Mouse (Mus musculus) CH12.LX (cell line): ENCODE data around the gene Polr2l. TPM values are rescaled to one million over a fixed set of nuclear protein-coding genes. Genes with fewer than 3 reads are reported as not detected.

ENCODE experiments used
- DNase-seq: peaks from one replicate; pipeline ENCODE4 v3.0.0-alpha.2; 2013; ENCODE audit errors: extremely low read depth
- H3K27ac ChIP-seq: 2 replicates; pipeline ENCODE4 v1.5.1; 2012; ENCODE audit warnings: low read depth, mild to moderate bottlenecking, control low read depth, moderate library complexity; ENCODE audit not compliant: insufficient read depth
- H3K27me3 ChIP-seq: replicated peaks from 2 replicates; pipeline ENCODE3; 2012; ENCODE audit warnings: inconsistent platforms
- H3K36me3 ChIP-seq, 2 experiments: replicated peaks in 1 of 2; 2 replicates each; pipeline versions ENCODE3 to v1.6.1; 2012; ENCODE audit warnings: inconsistent platforms in 1 of 2, low read length in 1 of 2, mild to moderate bottlenecking in 1 of 2, mixed read lengths in 1 of 2, moderate library complexity in 1 of 2; ENCODE audit not compliant: control insufficient read depth in 1 of 2, insufficient read depth in 1 of 2
- H3K4me1 ChIP-seq, 2 experiments: 2 replicates each; pipeline ENCODE4 v1.6.1; 2012; ENCODE audit warnings: inconsistent platforms in 1 of 2, moderate library complexity in 1 of 2; ENCODE audit not compliant: insufficient read depth in 2 of 2, control insufficient read depth in 1 of 2
- H3K4me2 ChIP-seq: 2 replicates; pipeline ENCODE4 v1.6.1; 2012; ENCODE audit warnings: low read depth, mild to moderate bottlenecking, control low read depth; ENCODE audit not compliant: poor library complexity, insufficient read depth, severe bottlenecking
- H3K4me3 ChIP-seq, 3 experiments: fragments of 150-350 bp in 1 of 3; sonication (generic) in 1 of 3; replicated peaks in 1 of 3; 2 replicates each; pipeline versions ENCODE3 to v1.5.1; 2011 to 2012; ENCODE audit warnings: low read depth in 2 of 3, low read length in 2 of 3, mild to moderate bottlenecking in 2 of 3, moderate library complexity in 2 of 3, control low read depth in 1 of 3, improper control_type of control experiment in 1 of 3, inconsistent platforms in 1 of 3, mixed read lengths in 1 of 3; ENCODE audit not compliant: poor library complexity in 1 of 3
- H3K79me2 ChIP-seq: replicated peaks from 2 replicates; pipeline ENCODE4 v1.6.1; 2012; ENCODE audit warnings: mild to moderate bottlenecking, moderate library complexity; ENCODE audit not compliant: control insufficient read depth, poor library complexity, insufficient read depth, severe bottlenecking; ENCODE audit errors: extremely low read depth
- H3K9ac ChIP-seq: 2 replicates; pipeline ENCODE4 v1.6.1; 2012; ENCODE audit warnings: low read depth, mild to moderate bottlenecking, control low read depth, moderate library complexity; ENCODE audit not compliant: insufficient read depth
- H3K9me3 ChIP-seq: replicated peaks from 2 replicates; pipeline ENCODE3; 2012; ENCODE audit warnings: low read length, inconsistent platforms, mixed read lengths
- ELF1 ChIP-seq: IDR thresholded peaks from 2 replicates; pipeline ENCODE4 v1.6.1; 2014; ENCODE audit warnings: low read depth, mild to moderate bottlenecking, inconsistent platforms, low read length, improper control_type of control experiment
- EP300 ChIP-seq: IDR thresholded peaks from 2 replicates; pipeline ENCODE4 v1.6.1; 2011; ENCODE audit warnings: low read length, improper control_type of control experiment
- GABPA ChIP-seq: IDR thresholded peaks from 2 replicates; pipeline ENCODE4 v1.6.1; 2012; ENCODE audit warnings: low read depth, low read length, improper control_type of control experiment, inconsistent platforms; ENCODE audit not compliant: insufficient replicate concordance
- HCFC1 ChIP-seq: IDR thresholded peaks from 2 replicates; pipeline ENCODE4 v1.6.1; 2012; ENCODE audit warnings: low read depth, mild to moderate bottlenecking, inconsistent platforms, low read length, improper control_type of control experiment
- IRF4 ChIP-seq: IDR thresholded peaks from 2 replicates; pipeline ENCODE4 v1.6.1; 2014; ENCODE audit warnings: low read depth, mild to moderate bottlenecking, inconsistent platforms, low read length, improper control_type of control experiment
- JUND ChIP-seq: conservative IDR thresholded peaks from 2 replicates; pipeline ENCODE4 v1.6.1; 2011; ENCODE audit warnings: low read depth, low read length, improper control_type of control experiment
- KAT2A ChIP-seq: IDR thresholded peaks from 2 replicates; pipeline ENCODE4 v1.6.1; 2012; ENCODE audit warnings: low read length, improper control_type of control experiment, inconsistent platforms; ENCODE audit not compliant: insufficient replicate concordance
- MAFK ChIP-seq: IDR thresholded peaks from 2 replicates; pipeline ENCODE4 v1.6.1; 2011; ENCODE audit warnings: low read length, improper control_type of control experiment; ENCODE audit not compliant: insufficient replicate concordance
- MAX ChIP-seq: IDR thresholded peaks from 2 replicates; pipeline ENCODE4 v1.6.1; 2011; ENCODE audit warnings: low read length, improper control_type of control experiment
- MAZ ChIP-seq: IDR thresholded peaks from 2 replicates; pipeline ENCODE4 v1.6.1; 2012; ENCODE audit warnings: low read depth, mild to moderate bottlenecking, inconsistent platforms, low read length, improper control_type of control experiment, moderate library complexity
- MXI1 ChIP-seq: IDR thresholded peaks from 2 replicates; pipeline ENCODE4 v1.6.1; 2011; ENCODE audit warnings: mild to moderate bottlenecking, low read depth, low read length, improper control_type of control experiment
- MYC ChIP-seq: IDR thresholded peaks from 2 replicates; pipeline ENCODE4 v1.6.1; 2011; ENCODE audit warnings: low read depth, mild to moderate bottlenecking, improper control_type of control experiment, low read length
- NELFE ChIP-seq: IDR thresholded peaks from 2 replicates; pipeline ENCODE4 v1.6.1; 2011; ENCODE audit warnings: low read depth, low read length, improper control_type of control experiment
- NRF1 ChIP-seq: IDR thresholded peaks from 2 replicates; pipeline ENCODE4 v1.6.1; 2014; ENCODE audit warnings: low read depth, mild to moderate bottlenecking, inconsistent platforms, low read length, improper control_type of control experiment, moderate library complexity
- PAX5 ChIP-seq: IDR thresholded peaks from 2 replicates; pipeline ENCODE4 v1.6.1; 2012; ENCODE audit warnings: low read length, inconsistent platforms, mixed read lengths
- POLR2AphosphoS2 ChIP-seq: IDR thresholded peaks from 2 replicates; pipeline ENCODE4 v1.6.1; 2011; ENCODE audit warnings: low read depth, low read length, improper control_type of control experiment
- SIN3A ChIP-seq: IDR thresholded peaks from 2 replicates; pipeline ENCODE4 v1.6.1; 2012; ENCODE audit warnings: low read length, improper control_type of control experiment, inconsistent platforms
- SMC3 ChIP-seq: IDR thresholded peaks from 2 replicates; pipeline ENCODE4 v1.6.1; 2011; ENCODE audit warnings: low read depth, low read length, improper control_type of control experiment
- TBP ChIP-seq: conservative IDR thresholded peaks from 2 replicates; pipeline ENCODE4 v1.6.1; 2011; ENCODE audit warnings: low read depth, low read length, improper control_type of control experiment
- UBTF ChIP-seq: IDR thresholded peaks from 2 replicates; pipeline ENCODE4 v1.6.1; 2012; ENCODE audit warnings: low read depth, mild to moderate bottlenecking, inconsistent platforms, low read length, improper control_type of control experiment, moderate library complexity
- USF1 ChIP-seq: IDR thresholded peaks from 2 replicates; pipeline ENCODE4 v1.6.1; 2014; ENCODE audit warnings: low read depth, mild to moderate bottlenecking, inconsistent platforms, low read length, improper control_type of control experiment
- USF2 ChIP-seq: conservative IDR thresholded peaks from 2 replicates; pipeline ENCODE4 v1.6.1; 2011; ENCODE audit warnings: low read depth, low read length, improper control_type of control experiment
- ZC3H11A ChIP-seq: IDR thresholded peaks from 2 replicates; pipeline ENCODE4 v1.6.1; 2012; ENCODE audit warnings: low read depth, mild to moderate bottlenecking, inconsistent platforms, low read length, improper control_type of control experiment
- ZMIZ1 ChIP-seq: IDR thresholded peaks from 2 replicates; pipeline ENCODE4 v1.6.1; 2012; ENCODE audit warnings: low read depth, mild to moderate bottlenecking, inconsistent platforms, low read length, improper control_type of control experiment
- ZNF384 ChIP-seq: IDR thresholded peaks from 2 replicates; pipeline ENCODE4 v1.6.1; 2012; ENCODE audit warnings: low read depth, low read length, improper control_type of control experiment, inconsistent platforms
- dilution Hi-C: fragments of 300-500 bp; cut with MboI; formaldehyde crosslinking; loops from 2 replicates; pipeline ENCODE4 v1.14.3; 2020; ENCODE audit warnings: low sequenced_read_pairs; ENCODE audit not compliant: extremely low pct_unique_long_range_greater_than_20kb, extremely low pct_ligation_motif_present
- in situ Hi-C: fragments of 300-500 bp; cut with MboI; formaldehyde crosslinking; loops from 3 replicates; pipeline ENCODE4 v1.14.3; 2019; ENCODE audit warnings: low sequenced_read_pairs, low pct_ligation_motif_present, low pct_unique_long_range_greater_than_20kb, mixed read lengths
- polyA plus RNA-seq: library from polyadenylated mRNA; unstranded; fragments of >175 nt; gene quantifications from 2 replicates; pipeline ENCODE4 v1.2.1, GENCODE M21; 2012; ENCODE audit warnings: low read depth; ENCODE audit not compliant: insufficient read length
- total RNA-seq, 2 experiments: library from RNA; depleted of rRNA; stranded (reverse); fragments of 300-350 nt in 1 of 2; fragments of >200 nt in 1 of 2; gene quantifications; 2 replicates each; pipeline ENCODE4 v1.2.3; 2012 to 2014

Polr2l gene
- total and polyA plus RNA-seq, 3 experiments = 35.7 to 82.3 (median 64.8) TPM

- H3K4me2 ChIP-seq = peak overlapping the region; percentile 44
- peaks cover 19 to 28% of the 10 kb centered on the region in 2 experiments for H3K36me3 ChIP-seq
- no peaks in the 10 kb centered on the region for H3K79me2 ChIP-seq
- DNase-seq = no peak
- H3K9ac ChIP-seq = peak overlapping the region; percentile 66; the same call in 1 of the 2 replicates
- peaks cover 26 to 51% of the 10 kb centered on the region in 2 experiments for H3K4me1 ChIP-seq
- peak overlapping the region; percentile 29; the same call in 1 of the 2 replicates for H3K27ac ChIP-seq
- H3K4me3 ChIP-seq = peak overlapping the region; percentile 67 to 84 (median 79)
- in situ Hi-C loops (no loop called here), dilution Hi-C loops (no loop called here)
- no peaks in the 10 kb centered on the region for H3K27me3 ChIP-seq
- no peaks in the 10 kb centered on the region for H3K9me3 ChIP-seq
- TF ChIP-seq PAX5 (no peak), MAFK (no peak), NELFE (no peak), GABPA (no peak), EP300 (no peak), JUND (no peak), HCFC1 (no peak), MAZ (no peak), SIN3A (no peak), USF2 (no peak), KAT2A (no peak)
- TF ChIP-seq, all 38 proteins: peak for 0
Observed at GRCm38 (mm10) chr7:141466607-141467148, 8.3 kb downstream of the Polr2l start.

GRCm38 (mm10) chr7:141466045-141466394, 8.9 kb downstream of the Polr2l start:
- Histone ChIP-seq H3K4me1 (peaks cover 26 to 51% of the 10 kb centered on the region in 2 experiments), H3K27me3 (no peaks in the 10 kb centered on the region), H3K4me3 (no peak overlapping the region), H3K9ac (no peak overlapping the region), H3K9me3 (no peaks in the 10 kb centered on the region), H3K4me2 (no peak overlapping the region), H3K36me3 (peaks cover 13 to 22% of the 10 kb centered on the region in 2 experiments), H3K79me2 (no peaks in the 10 kb centered on the region)
- dilution Hi-C loops = no loop called here
- in situ Hi-C loops = no loop called here
- no peak for DNase-seq
- no peak for TF ChIP-seq SIN3A
- TF ChIP-seq NELFE = no peak
- TF ChIP-seq UBTF = no peak
- TF ChIP-seq EP300 = no peak
- no peak for TF ChIP-seq ZMIZ1
- TF ChIP-seq SMC3 = no peak
- TF ChIP-seq NRF1 = no peak
- TF ChIP-seq TBP = no peak
- TF ChIP-seq MYC = no peak
- TF ChIP-seq IRF4 = no peak
- TF ChIP-seq ZC3H11A = no peak
- no peak for TF ChIP-seq POLR2AphosphoS2
- TF ChIP-seq MAX = no peak
- TF ChIP-seq ZNF384 = no peak
- no peak for TF ChIP-seq MXI1
- no peak for TF ChIP-seq USF1
- no peak for TF ChIP-seq ELF1
- TF ChIP-seq, all 38 proteins: peak for 0
- H3K27ac ChIP-seq = no peak overlapping the region
